Mouse (Mus musculus): Measurements from ENCODE around the gene Sstr3. TPM values are rescaled to one million over a fixed set of nuclear protein-coding genes. Genes with fewer than 3 reads are reported as not detected.

Sstr3 gene
- polyA plus RNA-seq, 1 experiment from 2014 or later, result 0.44 TPM

- Histone ChIP-seq H3K27ac (no peak overlapping the region), H3K4me2 (no peak overlapping the region), H3K9me3 (no peaks in the 10 kb centered on the region), H3K36me3 (no peaks in the 10 kb centered on the region), H3K9ac (no peak overlapping the region), H3K4me3 (replicated peaks) (no peak overlapping the region), H3K4me1 (0 out of 2 replicates have a peak, but pooled peaks cover 4% of the 10 kb centered on the region), H3K27me3 (replicated peaks) (no peaks in the 10 kb centered on the region)
- no peak for ATAC-seq (ENCODE audit: insufficient read depth, low FRiP score, low read depth)
- WGBS, result 62% methylated on average over 8 of the region's 8 CpGs
Observed at GRCm38 (mm10) chr15:78510121-78510576, 34.3 kb downstream of the Sstr3 start.

- Histone ChIP-seq H3K27me3 (replicated peaks) (no peaks in the 10 kb centered on the region), H3K9me3 (no peaks in the 10 kb centered on the region), H3K9ac (no peak overlapping the region), H3K4me1 (0 out of 2 replicates have a peak, but pooled peaks cover 4% of the 10 kb centered on the region), H3K4me2 (0 out of 2 replicates have a peak overlapping the region, but pooled peaks have one; percentile 3), H3K4me3 (replicated peaks) (no peak overlapping the region), H3K27ac (no peak overlapping the region), H3K36me3 (no peaks in the 10 kb centered on the region)
- no peak for ATAC-seq (ENCODE audit: insufficient read depth, low FRiP score, low read depth)
- 48% methylated on average over 12 of the region's 12 CpGs for WGBS
Observed at GRCm38 (mm10) chr15:78509297-78509899, 35.1 kb downstream of the Sstr3 start.

- Histone ChIP-seq H3K9me3 (no peaks in the 10 kb centered on the region), H3K9ac (no peak overlapping the region), H3K27ac (no peak overlapping the region), H3K27me3 (replicated peaks) (no peaks in the 10 kb centered on the region), H3K4me1 (0 out of 2 replicates have a peak, but pooled peaks cover 4% of the 10 kb centered on the region), H3K36me3 (no peaks in the 10 kb centered on the region), H3K4me2 (no peak overlapping the region), H3K4me3 (replicated peaks) (no peak overlapping the region)
- WGBS, result 61% methylated on average over 7 of the region's 7 CpGs
- ATAC-seq (ENCODE audit: insufficient read depth, low FRiP score, low read depth), result no peak
Observed at GRCm38 (mm10) chr15:78508443-78508842, 36.0 kb downstream of the Sstr3 start.

- no peaks in the 10 kb centered on the region for H3K36me3 ChIP-seq
- no peaks in the 10 kb centered on the region for H3K27me3 ChIP-seq (replicated peaks)
- H3K4me3 ChIP-seq (replicated peaks), result no peak overlapping the region
- 77% methylated on average over 3 of the region's 3 CpGs for WGBS
- H3K4me1 ChIP-seq, result 0 out of 2 replicates have a peak, but pooled peaks cover 4% of the 10 kb centered on the region
- H3K9ac ChIP-seq, result no peak overlapping the region
- no peak overlapping the region for H3K4me2 ChIP-seq
- H3K9me3 ChIP-seq, result no peaks in the 10 kb centered on the region
- no peak overlapping the region for H3K27ac ChIP-seq
- ATAC-seq (ENCODE audit: insufficient read depth, low FRiP score, low read depth), result no peak
Observed at GRCm38 (mm10) chr15:78505541-78505940, 38.9 kb downstream of the Sstr3 start.

- Histone ChIP-seq H3K36me3 (no peaks in the 10 kb centered on the region), H3K4me2 (no peak overlapping the region), H3K9ac (no peak overlapping the region), H3K9me3 (no peaks in the 10 kb centered on the region), H3K4me1 (0 out of 2 replicates have a peak, but pooled peaks cover under 1% of the 10 kb centered on the region), H3K27ac (no peak overlapping the region), H3K4me3 (replicated peaks) (no peak overlapping the region), H3K27me3 (replicated peaks) (no peaks in the 10 kb centered on the region)
- ATAC-seq (ENCODE audit: insufficient read depth, low FRiP score, low read depth), result no peak
- 90% methylated on average over 5 of the region's 5 CpGs for WGBS
Observed at GRCm38 (mm10) chr15:78504816-78505215, 39.7 kb downstream of the Sstr3 start.

GRCm38 (mm10) chr15:78504013-78504412, 40.5 kb downstream of the Sstr3 start:
- Histone ChIP-seq H3K4me1 (no peaks in the 10 kb centered on the region), H3K9me3 (no peaks in the 10 kb centered on the region), H3K36me3 (no peaks in the 10 kb centered on the region), H3K9ac (no peak overlapping the region), H3K4me3 (replicated peaks) (no peak overlapping the region), H3K27ac (no peak overlapping the region), H3K27me3 (replicated peaks) (no peaks in the 10 kb centered on the region), H3K4me2 (no peak overlapping the region)
- 82% methylated on average over 1 of the region's 1 CpGs for WGBS
- no peak for ATAC-seq (ENCODE audit: insufficient read depth, low FRiP score, low read depth)

- H3K4me2 ChIP-seq, result no peak overlapping the region
- H3K9ac ChIP-seq, result no peak overlapping the region
- no peak for ATAC-seq (ENCODE audit: insufficient read depth, low FRiP score, low read depth)
- H3K9me3 ChIP-seq, result no peaks in the 10 kb centered on the region
- no peaks in the 10 kb centered on the region for H3K36me3 ChIP-seq
- no peak overlapping the region for H3K27ac ChIP-seq
- no peaks in the 10 kb centered on the region for H3K4me1 ChIP-seq
- no peak overlapping the region for H3K4me3 ChIP-seq (replicated peaks)
- WGBS, result 64% methylated on average over 18 of the region's 18 CpGs
- H3K27me3 ChIP-seq (replicated peaks), result no peaks in the 10 kb centered on the region
Observed at GRCm38 (mm10) chr15:78502437-78503132, 41.9 kb downstream of the Sstr3 start.

- Histone ChIP-seq H3K27me3 (replicated peaks) (no peaks in the 10 kb centered on the region), H3K4me2 (no peak within 1 kb of the TSS), H3K4me3 (replicated peaks) (no peak within 1 kb of the TSS), H3K4me1 (no peaks in the 10 kb centered on the region), H3K9ac (no peak within 1 kb of the TSS), H3K9me3 (no peaks in the 10 kb centered on the region), H3K27ac (no peak within 1 kb of the TSS), H3K36me3 (no peaks in the 10 kb centered on the region)
- ATAC-seq (ENCODE audit: insufficient read depth, low FRiP score, low read depth), result no peak
- 82% methylated on average over 11 of the region's 11 CpGs for WGBS
Observed at GRCm38 (mm10) chr15:78494968-78495406, 49.5 kb downstream of the Sstr3 start, which contains the start of gene Il2rb. Il2rb (minus strand) TSS chr15:78495271.

GRCm38 (mm10) chr15:78493401-78494010, 51.0 kb downstream of the Sstr3 start:
- no peak for ATAC-seq (ENCODE audit: insufficient read depth, low FRiP score, low read depth)
- Histone ChIP-seq H3K4me1 (no peaks in the 10 kb centered on the region), H3K27ac (no peak overlapping the region), H3K4me2 (no peak overlapping the region), H3K36me3 (no peaks in the 10 kb centered on the region), H3K9me3 (no peaks in the 10 kb centered on the region), H3K27me3 (replicated peaks) (no peaks in the 10 kb centered on the region), H3K4me3 (replicated peaks) (no peak overlapping the region), H3K9ac (no peak overlapping the region)
- 77% methylated on average over 10 of the region's 10 CpGs for WGBS

- WGBS, result 83% methylated on average over 3 of the region's 3 CpGs
Observed at GRCm38 (mm10) chr15:78491301-78491700, 53.2 kb downstream of the Sstr3 start.

GRCm38 (mm10) chr15:78489906-78490305, 54.6 kb downstream of the Sstr3 start:
- no peak overlapping the region for H3K4me2 ChIP-seq
- WGBS, result 62% methylated on average over 8 of the region's 8 CpGs
- H3K27me3 ChIP-seq (replicated peaks), result no peaks in the 10 kb centered on the region
- H3K27ac ChIP-seq, result no peak overlapping the region
- no peaks in the 10 kb centered on the region for H3K36me3 ChIP-seq
- H3K4me3 ChIP-seq (replicated peaks), result no peak overlapping the region
- H3K4me1 ChIP-seq, result no peaks in the 10 kb centered on the region
- H3K9ac ChIP-seq, result no peak overlapping the region
- H3K9me3 ChIP-seq, result no peaks in the 10 kb centered on the region
- ATAC-seq (ENCODE audit: insufficient read depth, low FRiP score, low read depth), result no peak

More at GRCm38 (mm10) chr15:78491301-78491700, 53.2 kb downstream of the Sstr3 start:
- Histone ChIP-seq H3K9me3 (no peaks in the 10 kb centered on the region), H3K4me3 (replicated peaks) (no peak overlapping the region), H3K4me2 (no peak overlapping the region), H3K27ac (no peak overlapping the region), H3K36me3 (no peaks in the 10 kb centered on the region), H3K9ac (no peak overlapping the region), H3K4me1 (no peaks in the 10 kb centered on the region), H3K27me3 (replicated peaks) (no peaks in the 10 kb centered on the region)
- ATAC-seq (ENCODE audit: insufficient read depth, low FRiP score, low read depth), result no peak

GRCm38 (mm10) chr15:78489248-78489647, 55.2 kb downstream of the Sstr3 start:
- no peaks in the 10 kb centered on the region for H3K4me1 ChIP-seq
- no peaks in the 10 kb centered on the region for H3K9me3 ChIP-seq
- no peak overlapping the region for H3K4me3 ChIP-seq (replicated peaks)
- 78% methylated on average over 3 of the region's 3 CpGs for WGBS
- no peak overlapping the region for H3K9ac ChIP-seq
- H3K27ac ChIP-seq, result no peak overlapping the region
- no peaks in the 10 kb centered on the region for H3K36me3 ChIP-seq
- no peak overlapping the region for H3K4me2 ChIP-seq
- no peaks in the 10 kb centered on the region for H3K27me3 ChIP-seq (replicated peaks)
- no peak for ATAC-seq (ENCODE audit: insufficient read depth, low FRiP score, low read depth)
